ENCODE assay signal across 29 mouse cellular contexts in genomic region chr1:63261041-63261590, GRCm38 (mm10). TPM values are rescaled to one million over a fixed set of nuclear protein-coding genes. Genes with fewer than 3 reads are reported as not detected.
DNase-seq lines count a peak whose midpoint lies in the region; ATAC-seq and TF ChIP-seq lines count a peak whose summit lies in the region.
"Had no signal": no experiment of that assay in that cellular context is flagged by ENCODE, and none has a peak within 500 bp of the region (broad histone marks: within the 10 kb centered on the region; RNA-seq: fewer than 3 reads in every experiment).

No protein-coding gene starts in this region.

- no peak overlapping the region for H3K27ac ChIP-seq in midbrain, embryonic 11.5 days (ENCODE audit: low read depth, low read length)
- no peak overlapping the region for H3K27ac ChIP-seq in midbrain, postnatal 0 days (ENCODE audit: low read depth, low read length)
- H3K27ac ChIP-seq in embryonic facial prominence, embryonic 11.5 days (replicated peaks; ENCODE audit: low read depth, low read length) = no peak overlapping the region
- H3K27ac ChIP-seq: embryonic facial prominence, embryonic 13.5 days; forebrain, embryonic 10.5 days; forebrain, embryonic 15.5 days; hindbrain, embryonic 14.5 days; kidney, embryonic 15.5 days; left cerebral cortex, adult 2 months; liver, embryonic 13.5 days had no signal

- H3K4me1 ChIP-seq in midbrain, embryonic 11.5 days (ENCODE audit: control insufficient read depth, insufficient read depth, low read length) = 0 out of 2 replicates have a peak, but pooled peaks cover under 1% of the 10 kb centered on the region
- H3K4me1 ChIP-seq in midbrain, postnatal 0 days (ENCODE audit: insufficient read depth, low read length) = no peaks in the 10 kb centered on the region
- H3K4me1 ChIP-seq in embryonic facial prominence, embryonic 11.5 days (ENCODE audit: control insufficient read depth, insufficient read depth, low read length) = no peaks in the 10 kb centered on the region
- H3K4me1 ChIP-seq: embryonic facial prominence, embryonic 13.5 days; kidney, embryonic 15.5 days; liver, embryonic 13.5 days had no signal

- TF ChIP-seq CTCF in midbrain, postnatal 0 days (IDR thresholded peaks at IDR 0.05) = no peak

- H3K9me3 ChIP-seq in midbrain, embryonic 11.5 days (ENCODE audit: control insufficient read depth, low read length) = no peaks in the 10 kb centered on the region
- H3K9me3 ChIP-seq in midbrain, postnatal 0 days (ENCODE audit: low read length) = no peaks in the 10 kb centered on the region
- no peaks in the 10 kb centered on the region for H3K9me3 ChIP-seq in embryonic facial prominence, embryonic 11.5 days (replicated peaks; ENCODE audit: control insufficient read depth, low read length)
- H3K9me3 ChIP-seq: embryonic facial prominence, embryonic 13.5 days; forebrain, embryonic 10.5 days; forebrain, embryonic 15.5 days; kidney, embryonic 15.5 days; liver, embryonic 13.5 days had no signal

- H3K27me3 ChIP-seq in midbrain, embryonic 11.5 days (ENCODE audit: control insufficient read depth, insufficient read depth, low read length) = peaks cover 66% of the 10 kb centered on the region
- peaks cover 35% of the 10 kb centered on the region for H3K27me3 ChIP-seq in midbrain, postnatal 0 days (ENCODE audit: insufficient read depth, low read length)
- H3K27me3 ChIP-seq in embryonic facial prominence, embryonic 11.5 days (ENCODE audit: control insufficient read depth, insufficient read depth, low read length) = peaks cover 35% of the 10 kb centered on the region

- no peak overlapping the region for H3K4me2 ChIP-seq in midbrain, embryonic 11.5 days
- H3K4me2 ChIP-seq in midbrain, postnatal 0 days (ENCODE audit: low read depth, low read length, poor library complexity, severe bottlenecking) = no peak overlapping the region
- no peak overlapping the region for H3K4me2 ChIP-seq in embryonic facial prominence, embryonic 11.5 days (ENCODE audit: low read depth, low read length)
- H3K4me2 ChIP-seq: embryonic facial prominence, embryonic 13.5 days; forebrain, embryonic 15.5 days; heart, embryonic 11.5 days; hindbrain, embryonic 14.5 days; kidney, embryonic 15.5 days; liver, embryonic 13.5 days had no signal

- ATAC-seq in midbrain, embryonic 11.5 days (ENCODE audit: low FRiP score) = no peak
- ATAC-seq in midbrain, postnatal 0 days (ENCODE audit: low FRiP score) = no peak
- no peak for ATAC-seq in embryonic facial prominence, embryonic 11.5 days (replicated peaks; ENCODE audit: insufficient number of reproducible peaks, low FRiP score, low TSS enrichment, low read depth)
- ATAC-seq: forebrain, embryonic 15.5 days; Patski had no signal

- 40% methylated on average over 17 of the region's 17 CpGs for WGBS in midbrain, embryonic 11.5 days
- 49% methylated on average over 17 of the region's 17 CpGs for WGBS in midbrain, postnatal 0 days
- WGBS in embryonic facial prominence, embryonic 11.5 days = 45% methylated on average over 17 of the region's 17 CpGs

- no peak overlapping the region for H3K4me3 ChIP-seq in midbrain, embryonic 11.5 days (ENCODE audit: low read depth, low read length)
- no peak overlapping the region for H3K4me3 ChIP-seq in midbrain, postnatal 0 days (ENCODE audit: low read depth, low read length)
- H3K4me3 ChIP-seq in embryonic facial prominence, embryonic 11.5 days (ENCODE audit: low read depth, low read length) = no peak overlapping the region
- H3K4me3 ChIP-seq: embryonic facial prominence, embryonic 13.5 days; forebrain, embryonic 10.5 days; forebrain, embryonic 15.5 days; kidney, embryonic 15.5 days; left cerebral cortex, adult 2 months; liver, embryonic 13.5 days had no signal

- no peaks in the 10 kb centered on the region for H3K36me3 ChIP-seq in midbrain, embryonic 11.5 days (ENCODE audit: control insufficient read depth, insufficient read depth, low read length)
- no peaks in the 10 kb centered on the region for H3K36me3 ChIP-seq in midbrain, postnatal 0 days (ENCODE audit: insufficient read depth, low read length)
- H3K36me3 ChIP-seq in embryonic facial prominence, embryonic 11.5 days (replicated peaks; ENCODE audit: control insufficient read depth, insufficient read depth, low read depth, low read length) = no peaks in the 10 kb centered on the region
- H3K36me3 ChIP-seq: embryonic facial prominence, embryonic 13.5 days; forebrain, embryonic 10.5 days; forebrain, embryonic 15.5 days; kidney, embryonic 15.5 days; liver, embryonic 13.5 days had no signal

- peak; percentile 43 for DNase-seq in embryo, embryonic 9.5 days (ENCODE audit: extremely low spot score)
- DNase-seq in embryo, embryonic 11 days = no peak
- peak; percentile 93 for DNase-seq in midbrain, embryonic 11.5 days (ENCODE audit: low spot score, missing footprints)
- DNase-seq in midbrain, postnatal 0 days (ENCODE audit: low spot score) = no peak
- DNase-seq in embryonic facial prominence, embryonic 11.5 days (ENCODE audit: low spot score) = peak; percentile 15
- no peak for DNase-seq in ovary, postnatal 10 days (ENCODE audit: low spot score)
- DNase-seq in liver = no peak
- DNase-seq: adrenal gland, postnatal 14 days; cerebellum, adult 11-12 months; cerebellum, adult 9-11 months; gastrocnemius, postnatal 25 days; heart, adult 11 months; heart, postnatal 36 days; kidney, adult 18-20 months; kidney, postnatal 25 days; liver, embryonic 13.5 days; lung, adult 18-20 months; lung, postnatal 14 days; right cerebral cortex, postnatal 14 days had no signal

- H3K9ac ChIP-seq in midbrain, embryonic 11.5 days (ENCODE audit: low read length) = no peak overlapping the region
- no peak overlapping the region for H3K9ac ChIP-seq in midbrain, postnatal 0 days (replicated peaks; ENCODE audit: low read length, poor library complexity, severe bottlenecking)
- H3K9ac ChIP-seq in embryonic facial prominence, embryonic 11.5 days (replicated peaks; ENCODE audit: low read length) = no peak overlapping the region
- H3K9ac ChIP-seq: embryonic facial prominence, embryonic 13.5 days; forebrain, embryonic 15.5 days; hindbrain, embryonic 14.5 days; kidney, embryonic 15.5 days; liver, embryonic 13.5 days had no signal

RNA-seq across cellular contexts. Expression of gene Zdbf2, which starts 11.9 kb away (rescaled TPM):
- 16.5 and 17.5 TPM in 2 replicates for polyA plus RNA-seq in midbrain, embryonic 11.5 days (2014; fragmentation: Nextera tagmentation; extraction: Ambion mirVana)
- 31.6 and 35.3 TPM in 2 replicates for total RNA-seq in midbrain, postnatal 0 days (2014; rRNA removed)
- polyA plus RNA-seq in midbrain, postnatal 0 days (2015; fragmentation: Nextera tagmentation; extraction: Ambion mirVana) = 26.7 and 45.9 TPM in 2 replicates
- 12.4 and 13.1 TPM in 2 replicates for polyA plus RNA-seq in embryonic facial prominence, embryonic 11.5 days (2014; fragmentation: Nextera tagmentation; extraction: Ambion mirVana)
- total RNA-seq: MEL had no signal
- polyA plus RNA-seq: Patski; small intestine, adult 2 months had no signal

RNA-seq across cellular contexts. Expression of gene Gpr1, which starts 46.8 kb away (rescaled TPM):
- polyA plus RNA-seq in midbrain, embryonic 11.5 days (2014; fragmentation: Nextera tagmentation; extraction: Ambion mirVana) = 0.08 and 0.22 TPM in 2 replicates
- total RNA-seq in midbrain, postnatal 0 days (2014; rRNA removed) = 0.16 and 1.2 TPM in 2 replicates
- 1.2 TPM in 2 replicates for polyA plus RNA-seq in midbrain, postnatal 0 days (2015; fragmentation: Nextera tagmentation; extraction: Ambion mirVana)
- polyA plus RNA-seq in embryonic facial prominence, embryonic 11.5 days (2014; fragmentation: Nextera tagmentation; extraction: Ambion mirVana) = 0.11 and 0.17 TPM in 2 replicates
- total RNA-seq: MEL had no signal
- polyA plus RNA-seq: embryonic facial prominence, embryonic 13.5 days; heart, embryonic 11.5 days; liver, embryonic 13.5 days; Patski; small intestine, adult 2 months had no signal

Comparison
In these comparisons a context has a peak if more than half of its experiments do, and no peak if none do; other contexts are left out.
1. DNase-seq: peak in embryo, embryonic 9.5 days (single experiment), midbrain, embryonic 11.5 days (single experiment) and embryonic facial prominence, embryonic 11.5 days (single experiment); none in embryo, embryonic 11 days (single experiment), midbrain, postnatal 0 days (single experiment), ovary, postnatal 10 days (single experiment) and liver (single experiment).